ENCODE assay signal across 21 mouse cellular contexts in the genomic region with DNA sequence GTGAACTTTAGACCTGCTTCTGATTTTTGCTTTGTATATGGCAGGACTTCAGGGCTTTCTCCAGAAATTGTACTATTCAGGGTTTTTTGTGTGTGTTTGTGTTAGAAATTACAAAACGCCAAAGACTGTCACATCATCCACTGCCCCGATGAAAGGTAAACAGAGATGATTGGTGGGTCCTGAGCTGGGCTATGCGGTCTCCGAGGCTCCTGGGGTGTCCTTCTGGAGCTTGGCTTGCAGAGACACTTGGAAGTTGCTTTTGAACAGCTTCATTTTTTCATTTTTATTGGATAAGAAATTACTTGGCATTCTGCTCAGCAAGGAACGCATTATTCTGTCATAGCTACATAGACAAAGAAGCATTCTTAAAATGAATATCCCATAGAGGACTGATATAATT. TPM values are rescaled to one million over a fixed set of nuclear protein-coding genes. Genes with fewer than 3 reads are reported as not detected.
DNase-seq lines count a peak whose midpoint lies in the region; ATAC-seq and TF ChIP-seq lines count a peak whose summit lies in the region.
"Had no signal": no experiment of that assay in that cellular context is flagged by ENCODE, and none has a peak within 500 bp of the region (broad histone marks: within the 10 kb centered on the region; RNA-seq: fewer than 3 reads in every experiment).

No protein-coding gene starts in this region.

- no peak overlapping the region for H3K27ac ChIP-seq in kidney, postnatal 0 days
- H3K27ac ChIP-seq in lung, embryonic 14.5 days (ENCODE audit: low read depth): no peak overlapping the region
- H3K27ac ChIP-seq: embryonic facial prominence, embryonic 13.5 days; embryonic facial prominence, embryonic 15.5 days; forebrain, embryonic 10.5 days; forebrain, embryonic 12.5 days had no signal

- WGBS in kidney, postnatal 0 days: 67% methylated on average over 5 of the region's 5 CpGs
- WGBS in lung, embryonic 14.5 days: 44% methylated on average over 5 of the region's 5 CpGs

- no peak overlapping the region for H3K4me3 ChIP-seq in kidney, postnatal 0 days (replicated peaks; ENCODE audit: low read depth, low read length)
- no peak overlapping the region for H3K4me3 ChIP-seq in lung, embryonic 14.5 days (ENCODE audit: low read depth, low read length)
- H3K4me3 ChIP-seq: embryonic facial prominence, embryonic 13.5 days; embryonic facial prominence, embryonic 15.5 days; erythroblast, embryonic 14.5 days; forebrain, embryonic 10.5 days; forebrain, embryonic 12.5 days had no signal

- TF ChIP-seq CTCF in kidney, postnatal 0 days (IDR thresholded peaks at IDR 0.05; ENCODE audit: low read depth): no peak
- TF ChIP-seq CTCF in lung, embryonic 14.5 days (IDR thresholded peaks at IDR 0.05; ENCODE audit: low read depth): no peak

- H3K4me2 ChIP-seq in kidney, postnatal 0 days (ENCODE audit: low read length): no peak overlapping the region
- no peak overlapping the region for H3K4me2 ChIP-seq in lung, embryonic 14.5 days
- H3K4me2 ChIP-seq: embryonic facial prominence, embryonic 13.5 days; embryonic facial prominence, embryonic 15.5 days; forebrain, embryonic 12.5 days had no signal

- H3K27me3 ChIP-seq in kidney, postnatal 0 days (ENCODE audit: insufficient read depth, low read length): no peaks in the 10 kb centered on the region
- no peaks in the 10 kb centered on the region for H3K27me3 ChIP-seq in lung, embryonic 14.5 days (ENCODE audit: insufficient read depth, low read length)
- H3K27me3 ChIP-seq: embryonic facial prominence, embryonic 13.5 days; embryonic facial prominence, embryonic 15.5 days; forebrain, embryonic 12.5 days had no signal

- H3K4me1 ChIP-seq in kidney, postnatal 0 days (replicated peaks; ENCODE audit: insufficient read depth, low read length): no peaks in the 10 kb centered on the region
- H3K4me1 ChIP-seq in lung, embryonic 14.5 days (ENCODE audit: insufficient read depth): no peaks in the 10 kb centered on the region
- H3K4me1 ChIP-seq: embryonic facial prominence, embryonic 13.5 days; embryonic facial prominence, embryonic 15.5 days; forebrain, embryonic 10.5 days; forebrain, embryonic 12.5 days had no signal

- no peak overlapping the region for H3K9ac ChIP-seq in kidney, postnatal 0 days (ENCODE audit: low read depth, low read length)
- no peak overlapping the region for H3K9ac ChIP-seq in lung, embryonic 14.5 days
- H3K9ac ChIP-seq: embryonic facial prominence, embryonic 13.5 days; embryonic facial prominence, embryonic 15.5 days; forebrain, embryonic 12.5 days had no signal

- H3K36me3 ChIP-seq in kidney, postnatal 0 days (ENCODE audit: insufficient read depth, low read length): no peaks in the 10 kb centered on the region
- H3K36me3 ChIP-seq in lung, embryonic 14.5 days (ENCODE audit: insufficient read depth): no peaks in the 10 kb centered on the region
- H3K36me3 ChIP-seq: embryonic facial prominence, embryonic 13.5 days; embryonic facial prominence, embryonic 15.5 days; forebrain, embryonic 10.5 days; forebrain, embryonic 12.5 days had no signal

- no peak for ATAC-seq in kidney, postnatal 0 days (replicated peaks; ENCODE audit: low FRiP score, low read depth)
- ATAC-seq in lung, embryonic 14.5 days (ENCODE audit: insufficient read depth): no peak
- ATAC-seq: forebrain, embryonic 14.5 days; forebrain, embryonic 16.5 days had no signal

- DNase-seq in kidney, postnatal 0 days (ENCODE audit: low spot score): peak; percentile 50
- DNase-seq in kidney, postnatal 10 days: no peak
- peak; percentile 19 for DNase-seq in lung, embryonic 14.5 days
- DNase-seq in lung, postnatal 25 days (ENCODE audit: low spot score): no peak
- DNase-seq: adrenal gland, adult 2 months; adrenal gland, postnatal 10 days; adrenal gland, postnatal 25 days; cerebellum, adult 11 months; cerebellum, adult 18-20 months; cerebellum, adult 8-10 months; cerebellum, adult 9-11 months; cerebellum, postnatal 14 days; cerebellum, postnatal 36 days; embryo, embryonic 11 days had no signal

- H3K9me3 ChIP-seq in kidney, postnatal 0 days (replicated peaks; ENCODE audit: low read length): no peaks in the 10 kb centered on the region
- no peaks in the 10 kb centered on the region for H3K9me3 ChIP-seq in lung, embryonic 14.5 days (ENCODE audit: low read depth, low read length)
- H3K9me3 ChIP-seq: embryonic facial prominence, embryonic 13.5 days; embryonic facial prominence, embryonic 15.5 days; forebrain, embryonic 10.5 days; forebrain, embryonic 12.5 days had no signal

RNA-seq across cellular contexts. Expression of a gene that starts 44.7 kb away (rescaled TPM):
- polyA plus RNA-seq in kidney, postnatal 0 days (2015; fragmentation: Nextera tagmentation; extraction: Ambion mirVana): 0.01 and 0.04 TPM in 2 replicates
- polyA plus RNA-seq in lung, embryonic 14.5 days (2014; fragmentation: Nextera tagmentation; extraction: Ambion mirVana): 0.19 and 0.25 TPM in 2 replicates
- polyA plus RNA-seq: adrenal gland, adult 2 months; erythroblast, embryonic 14.5 days; forebrain, embryonic 10.5 days; forebrain, embryonic 12.5 days had no signal

Comparison
In these comparisons a context has a peak if more than half of its experiments do, and no peak if none do; other contexts are left out.
1. DNase-seq: peak in kidney, postnatal 0 days (single experiment) and lung, embryonic 14.5 days (single experiment); none in kidney, postnatal 10 days (single experiment) and lung, postnatal 25 days (single experiment).